Mouse (Mus musculus) thymus, adult 2 months (tissue): Measurements from ENCODE around the gene Tgfa.

Source experiments
- CTCF ChIP-seq: fragments of 200-500 bp; IDR thresholded peaks from 2 replicates; pipeline ENCODE4 v1.5.1; 2012; ENCODE audit warnings: mild to moderate bottlenecking, control low read depth, low read length, moderate library complexity, borderline replicate concordance; ENCODE audit not compliant: control insufficient read depth, poor library complexity, insufficient read depth; ENCODE audit errors: extremely low read depth
- POLR2A ChIP-seq: fragments of 200-500 bp; IDR thresholded peaks from 2 replicates; pipeline ENCODE4 v1.6.1; 2012; ENCODE audit warnings: mild to moderate bottlenecking, low read length, control low read depth, moderate library complexity; ENCODE audit not compliant: control insufficient read depth, poor library complexity, insufficient read depth; ENCODE audit errors: extremely low read depth

DNA sequence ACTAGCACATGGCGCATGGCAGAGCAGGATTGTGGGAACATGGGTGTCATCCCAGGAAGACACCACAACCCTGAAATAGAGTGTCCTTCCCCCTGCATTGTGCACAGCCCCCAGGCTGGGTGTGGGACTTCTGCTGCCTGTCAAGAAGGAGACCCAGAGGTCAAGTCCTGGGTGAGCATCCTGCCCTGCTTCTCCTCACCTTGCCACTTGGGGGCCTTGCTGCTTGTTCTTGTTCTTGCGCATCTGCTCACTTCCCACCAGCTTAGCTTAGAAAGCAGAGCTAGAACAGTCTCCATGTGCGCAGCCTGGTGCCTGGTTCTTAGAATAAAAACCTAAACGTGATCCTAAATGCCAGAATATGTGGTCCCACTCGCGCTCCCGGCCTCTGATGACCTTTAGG, 82.6 kb downstream of the Tgfa start:
- TF ChIP-seq POLR2A, result no peak
- no peak for TF ChIP-seq CTCF
